Mouse (Mus musculus): ENCODE measurements around the gene Itga6. TPM values are rescaled to one million over a fixed set of nuclear protein-coding genes. Genes with fewer than 3 reads are reported as not detected.

Itga6 gene
- polyA plus RNA-seq, 1 experiment from 2014 or later: 75.1 TPM

GRCm38 (mm10) chr2:71855076-71855475 is 109.7 kb downstream of the Itga6 start:
- Histone ChIP-seq H3K36me3 (ENCODE audit: insufficient read depth, low read length) (peaks cover 5% of the 10 kb centered on the region; the same call in 1 of the 2 replicates), H3K27ac (ENCODE audit: low read length) (no peak overlapping the region), H3K27me3 (ENCODE audit: insufficient read depth, low read length) (no peaks in the 10 kb centered on the region), H3K9ac (replicated peaks; ENCODE audit: low read length) (no peak overlapping the region), H3K4me1 (ENCODE audit: insufficient read depth, low read length) (no peaks in the 10 kb centered on the region), H3K4me3 (ENCODE audit: low read length) (no peak overlapping the region), H3K9me3 (ENCODE audit: low read length) (no peaks in the 10 kb centered on the region), H3K4me2 (replicated peaks; ENCODE audit: low read depth, low read length) (no peak overlapping the region)
- 73% methylated on average over 5 of the region's 5 CpGs for WGBS
- ATAC-seq (ENCODE audit: low FRiP score, low TSS enrichment): no peak

- H3K4me2 ChIP-seq (replicated peaks; ENCODE audit: low read depth, low read length): no peak overlapping the region
- ATAC-seq (ENCODE audit: low FRiP score, low TSS enrichment): no peak
- H3K36me3 ChIP-seq (ENCODE audit: insufficient read depth, low read length): no peaks in the 10 kb centered on the region
- peaks cover 20% of the 10 kb centered on the region for H3K4me1 ChIP-seq (ENCODE audit: insufficient read depth, low read length)
- WGBS: 74% methylated on average over 5 of the region's 5 CpGs
- no peak overlapping the region for H3K27ac ChIP-seq (ENCODE audit: low read length)
- no peaks in the 10 kb centered on the region for H3K27me3 ChIP-seq (ENCODE audit: insufficient read depth, low read length)
- no peak overlapping the region for H3K4me3 ChIP-seq (ENCODE audit: low read length)
- no peaks in the 10 kb centered on the region for H3K9me3 ChIP-seq (ENCODE audit: low read length)
- H3K9ac ChIP-seq (replicated peaks; ENCODE audit: low read length): no peak overlapping the region
Measured at GRCm38 (mm10) chr2:71863531-71864173, 118.2 kb downstream of the Itga6 start.

GRCm38 (mm10) chr2:71865022-71865421 is 119.6 kb downstream of the Itga6 start:
- Histone ChIP-seq H3K27me3 (ENCODE audit: insufficient read depth, low read length) (no peaks in the 10 kb centered on the region), H3K4me2 (replicated peaks; ENCODE audit: low read depth, low read length) (no peak overlapping the region), H3K9me3 (ENCODE audit: low read length) (no peaks in the 10 kb centered on the region), H3K4me3 (ENCODE audit: low read length) (no peak overlapping the region), H3K36me3 (ENCODE audit: insufficient read depth, low read length) (no peaks in the 10 kb centered on the region), H3K9ac (replicated peaks; ENCODE audit: low read length) (no peak overlapping the region), H3K4me1 (ENCODE audit: insufficient read depth, low read length) (peaks cover 20% of the 10 kb centered on the region), H3K27ac (ENCODE audit: low read length) (no peak overlapping the region)
- WGBS: 60% methylated on average over 3 of the region's 3 CpGs
- no peak for ATAC-seq (ENCODE audit: low FRiP score, low TSS enrichment)

GRCm38 (mm10) chr2:71865935-71866334 is 120.5 kb downstream of the Itga6 start:
- peaks cover 20% of the 10 kb centered on the region for H3K4me1 ChIP-seq (ENCODE audit: insufficient read depth, low read length)
- no peaks in the 10 kb centered on the region for H3K9me3 ChIP-seq (ENCODE audit: low read length)
- H3K4me2 ChIP-seq (replicated peaks; ENCODE audit: low read depth, low read length): no peak overlapping the region
- no peak overlapping the region for H3K9ac ChIP-seq (replicated peaks; ENCODE audit: low read length)
- 49% methylated on average over 3 of the region's 3 CpGs for WGBS
- no peaks in the 10 kb centered on the region for H3K27me3 ChIP-seq (ENCODE audit: insufficient read depth, low read length)
- H3K4me3 ChIP-seq (ENCODE audit: low read length): no peak overlapping the region
- H3K36me3 ChIP-seq (ENCODE audit: insufficient read depth, low read length): no peaks in the 10 kb centered on the region
- no peak for ATAC-seq (ENCODE audit: low FRiP score, low TSS enrichment)
- no peak overlapping the region; the same call in 1 of the 2 replicates for H3K27ac ChIP-seq (ENCODE audit: low read length)

GRCm38 (mm10) chr2:71866565-71866964 is 121.1 kb downstream of the Itga6 start:
- Histone ChIP-seq H3K4me2 (replicated peaks; ENCODE audit: low read depth, low read length) (no peak overlapping the region), H3K4me3 (ENCODE audit: low read length) (no peak overlapping the region), H3K9me3 (ENCODE audit: low read length) (no peaks in the 10 kb centered on the region), H3K36me3 (ENCODE audit: insufficient read depth, low read length) (no peaks in the 10 kb centered on the region), H3K9ac (replicated peaks; ENCODE audit: low read length) (no peak overlapping the region), H3K4me1 (ENCODE audit: insufficient read depth, low read length) (peaks cover 20% of the 10 kb centered on the region), H3K27ac (ENCODE audit: low read length) (peak overlapping the region; percentile 40; the same call in 1 of the 2 replicates), H3K27me3 (ENCODE audit: insufficient read depth, low read length) (no peaks in the 10 kb centered on the region)
- no peak for ATAC-seq (ENCODE audit: low FRiP score, low TSS enrichment)
- WGBS: 24% methylated on average over 1 of the region's 1 CpGs

- peak overlapping the region; percentile 77 for H3K27ac ChIP-seq (ENCODE audit: low read length)
- no peaks in the 10 kb centered on the region for H3K36me3 ChIP-seq (ENCODE audit: insufficient read depth, low read length)
- H3K4me1 ChIP-seq (ENCODE audit: insufficient read depth, low read length): peaks cover 20% of the 10 kb centered on the region
- no peak overlapping the region for H3K9ac ChIP-seq (replicated peaks; ENCODE audit: low read length)
- no peak overlapping the region for H3K4me3 ChIP-seq (ENCODE audit: low read length)
- 52% methylated on average over 3 of the region's 3 CpGs for WGBS
- ATAC-seq (ENCODE audit: low FRiP score, low TSS enrichment): no peak
- no peaks in the 10 kb centered on the region for H3K27me3 ChIP-seq (ENCODE audit: insufficient read depth, low read length)
- no peak overlapping the region for H3K4me2 ChIP-seq (replicated peaks; ENCODE audit: low read depth, low read length)
- H3K9me3 ChIP-seq (ENCODE audit: low read length): no peaks in the 10 kb centered on the region
Measured at GRCm38 (mm10) chr2:71867019-71867418, 121.6 kb downstream of the Itga6 start.

GRCm38 (mm10) chr2:71867480-71867879 is 122.1 kb downstream of the Itga6 start:
- H3K9me3 ChIP-seq (ENCODE audit: low read length): no peaks in the 10 kb centered on the region
- peak overlapping the region; percentile 17 for H3K4me2 ChIP-seq (replicated peaks; ENCODE audit: low read depth, low read length)
- 7% methylated on average over 5 of the region's 5 CpGs for WGBS
- H3K4me1 ChIP-seq (ENCODE audit: insufficient read depth, low read length): peaks cover 24% of the 10 kb centered on the region
- peak overlapping the region; percentile 77 for H3K27ac ChIP-seq (ENCODE audit: low read length)
- H3K4me3 ChIP-seq (ENCODE audit: low read length): no peak overlapping the region
- H3K9ac ChIP-seq (replicated peaks; ENCODE audit: low read length): no peak overlapping the region
- ATAC-seq (ENCODE audit: low FRiP score, low TSS enrichment): peak; percentile 60
- H3K36me3 ChIP-seq (ENCODE audit: insufficient read depth, low read length): no peaks in the 10 kb centered on the region
- H3K27me3 ChIP-seq (ENCODE audit: insufficient read depth, low read length): no peaks in the 10 kb centered on the region

- H3K4me1 ChIP-seq (ENCODE audit: insufficient read depth, low read length): peaks cover 26% of the 10 kb centered on the region
- H3K4me3 ChIP-seq (ENCODE audit: low read length): no peak overlapping the region
- no peaks in the 10 kb centered on the region for H3K27me3 ChIP-seq (ENCODE audit: insufficient read depth, low read length)
- no peaks in the 10 kb centered on the region for H3K9me3 ChIP-seq (ENCODE audit: low read length)
- no peak overlapping the region for H3K9ac ChIP-seq (replicated peaks; ENCODE audit: low read length)
- peak overlapping the region; percentile 77; the same call in 1 of the 2 replicates for H3K27ac ChIP-seq (ENCODE audit: low read length)
- no peak overlapping the region for H3K4me2 ChIP-seq (replicated peaks; ENCODE audit: low read depth, low read length)
- WGBS: 93% methylated on average over 1 of the region's 1 CpGs
- no peak for ATAC-seq (ENCODE audit: low FRiP score, low TSS enrichment)
- no peaks in the 10 kb centered on the region for H3K36me3 ChIP-seq (ENCODE audit: insufficient read depth, low read length)
Measured at GRCm38 (mm10) chr2:71868256-71868655, 122.8 kb downstream of the Itga6 start.

GRCm38 (mm10) chr2:71872141-71872540 is 126.7 kb downstream of the Itga6 start:
- H3K4me1 ChIP-seq (ENCODE audit: insufficient read depth, low read length): peaks cover 23% of the 10 kb centered on the region
- H3K4me2 ChIP-seq (replicated peaks; ENCODE audit: low read depth, low read length): peak overlapping the region; percentile 96
- WGBS: 76% methylated on average over 10 of the region's 10 CpGs
- H3K4me3 ChIP-seq (ENCODE audit: low read length): peak overlapping the region; percentile 78; the same call in 1 of the 2 replicates
- H3K27me3 ChIP-seq (ENCODE audit: insufficient read depth, low read length): no peaks in the 10 kb centered on the region
- H3K27ac ChIP-seq (ENCODE audit: low read length): peak overlapping the region; percentile 61; the same call in 1 of the 2 replicates
- H3K9ac ChIP-seq (replicated peaks; ENCODE audit: low read length): no peak overlapping the region
- no peak for ATAC-seq (ENCODE audit: low FRiP score, low TSS enrichment)
- no peaks in the 10 kb centered on the region for H3K36me3 ChIP-seq (ENCODE audit: insufficient read depth, low read length)
- no peaks in the 10 kb centered on the region for H3K9me3 ChIP-seq (ENCODE audit: low read length)

- Histone ChIP-seq H3K9ac (replicated peaks; ENCODE audit: low read length) (peak within 1 kb of the TSS; percentile 87), H3K27ac (ENCODE audit: low read length) (peak within 1 kb of the TSS; percentile 92), H3K27me3 (ENCODE audit: insufficient read depth, low read length) (no peaks in the 10 kb centered on the region), H3K4me1 (ENCODE audit: insufficient read depth, low read length) (peaks cover 15% of the 10 kb centered on the region), H3K36me3 (ENCODE audit: insufficient read depth, low read length) (no peaks in the 10 kb centered on the region), H3K9me3 (ENCODE audit: low read length) (no peaks in the 10 kb centered on the region), H3K4me2 (replicated peaks; ENCODE audit: low read depth, low read length) (peak within 1 kb of the TSS; percentile 96), H3K4me3 (ENCODE audit: low read length) (peak within 1 kb of the TSS; percentile 78)
- ATAC-seq (ENCODE audit: low FRiP score, low TSS enrichment): peak; percentile 97
- under 1% methylated on average over 50 of the region's 55 CpGs for WGBS
Measured at GRCm38 (mm10) chr2:71872801-71873443, 127.5 kb downstream of the Itga6 start, which contains the start of gene Pdk1. Pdk1 (plus strand) TSS chr2:71873224.
